Mouse (Mus musculus) ES-E14 (cell line): ENCODE data around the gene Dock11. TPM values are rescaled to one million over a fixed set of nuclear protein-coding genes. Genes with fewer than 3 reads are reported as not detected.
A peak's percentile ranks its signal among the peaks of the same experiment; 100 is the strongest.

Experiments used
- DNase-seq: peaks from one replicate; pipeline ENCODE4 v3.0.0-alpha.2; 2013; ENCODE audit warnings: low read depth, low spot score
- H3K27ac ChIP-seq: 2 replicates; pipeline ENCODE4 v1.5.1; 2012; ENCODE audit warnings: low read depth, mild to moderate bottlenecking, low read length, moderate library complexity, mixed read lengths; ENCODE audit not compliant: poor library complexity, insufficient read depth, severe bottlenecking
- H3K36me3 ChIP-seq: 2 replicates; pipeline ENCODE4 v1.6.1; 2012; ENCODE audit warnings: mild to moderate bottlenecking, low read length, moderate library complexity, mixed read lengths; ENCODE audit not compliant: control insufficient read depth, poor library complexity, insufficient read depth, severe bottlenecking
- H3K4me1 ChIP-seq, 2 experiments: fragments of 150-350 bp in 1 of 2; sonication (generic) in 1 of 2; 2 replicates each; pipeline ENCODE4 v1.6.1; 2012; ENCODE audit warnings: low read length in 2 of 2, mild to moderate bottlenecking in 1 of 2, mixed read lengths in 1 of 2; ENCODE audit not compliant: control insufficient read depth in 2 of 2, insufficient read depth in 2 of 2, poor library complexity in 1 of 2
- H3K4me3 ChIP-seq, 2 experiments: fragments of 150-350 bp in 1 of 2; sonication (generic) in 1 of 2; 2 replicates each; pipeline ENCODE4 v1.5.1; 2012; ENCODE audit warnings: low read length in 2 of 2, low read depth in 1 of 2, mild to moderate bottlenecking in 1 of 2, mixed read lengths in 1 of 2; ENCODE audit not compliant: insufficient read depth in 1 of 2, poor library complexity in 1 of 2, severe bottlenecking in 1 of 2
- H3K9ac ChIP-seq: 2 replicates; pipeline ENCODE4 v1.6.1; 2012; ENCODE audit warnings: low read depth, mild to moderate bottlenecking, low read length, mixed read lengths; ENCODE audit not compliant: poor library complexity, insufficient read depth, severe bottlenecking
- H3K9me3 ChIP-seq: fragments of 150-350 bp; sonication (generic); 2 replicates; pipeline ENCODE4 v1.6.1; 2012; ENCODE audit warnings: low read depth, mild to moderate bottlenecking, low read length; ENCODE audit not compliant: control insufficient read depth, insufficient read depth
- CHD2 ChIP-seq: IDR thresholded peaks from 2 replicates; pipeline ENCODE4 v1.6.1; 2014; ENCODE audit warnings: mild to moderate bottlenecking, low read depth, low read length, inconsistent platforms
- HCFC1 ChIP-seq: IDR thresholded peaks from 2 replicates; pipeline ENCODE4 v1.6.1; 2012; ENCODE audit warnings: low read length, inconsistent platforms, borderline replicate concordance; ENCODE audit not compliant: insufficient read depth
- MAFK ChIP-seq: IDR thresholded peaks from 2 replicates; pipeline ENCODE4 v1.6.1; 2014; ENCODE audit warnings: mild to moderate bottlenecking, low read depth, low read length, inconsistent platforms; ENCODE audit not compliant: insufficient read depth
- ZC3H11A ChIP-seq: IDR thresholded peaks from 2 replicates; pipeline ENCODE4 v1.6.1; 2012; ENCODE audit warnings: low read depth, mild to moderate bottlenecking, inconsistent platforms, low read length, borderline replicate concordance
- ZNF384 ChIP-seq: IDR thresholded peaks from 2 replicates; pipeline ENCODE4 v1.6.1; 2012; ENCODE audit warnings: low read depth, low read length, inconsistent platforms
- in situ Hi-C, 2 experiments: fragments of 600-800 bp; cut with MboI; formaldehyde crosslinking; loops; one replicate each; pipeline ENCODE4 v1.15.1; 2025; ENCODE audit warnings: low sequenced_read_pairs in 2 of 2, inconsistent platforms in 1 of 2; ENCODE audit not compliant: unreplicated experiment in 2 of 2
- total RNA-seq: library from RNA; depleted of rRNA; stranded (reverse); fragments of 300-350 nt; gene quantifications from 2 replicates; pipeline ENCODE4 v1.2.3, GENCODE M21; 2012

Gene Dock11
- total RNA-seq, 1 experiment = 11.0 TPM

- Histone ChIP-seq H3K9ac (no peak overlapping the region), H3K4me1 (no peaks in the 10 kb centered on the region), H3K9me3 (no peaks in the 10 kb centered on the region), H3K36me3 (no peaks in the 10 kb centered on the region), H3K4me3 (no peak overlapping the region), H3K27ac (no peak overlapping the region)
- TF ChIP-seq ZC3H11A = no peak
- TF ChIP-seq ZNF384 = no peak
- no peak for TF ChIP-seq CHD2
- no peak for TF ChIP-seq MAFK
- no peak for TF ChIP-seq HCFC1
- DNase-seq = no peak
- in situ Hi-C loops = no loop called here
These were observed 99.3 kb downstream of the Dock11 start for GRCm38 (mm10) chrX:35987981-35988380.

DNA sequence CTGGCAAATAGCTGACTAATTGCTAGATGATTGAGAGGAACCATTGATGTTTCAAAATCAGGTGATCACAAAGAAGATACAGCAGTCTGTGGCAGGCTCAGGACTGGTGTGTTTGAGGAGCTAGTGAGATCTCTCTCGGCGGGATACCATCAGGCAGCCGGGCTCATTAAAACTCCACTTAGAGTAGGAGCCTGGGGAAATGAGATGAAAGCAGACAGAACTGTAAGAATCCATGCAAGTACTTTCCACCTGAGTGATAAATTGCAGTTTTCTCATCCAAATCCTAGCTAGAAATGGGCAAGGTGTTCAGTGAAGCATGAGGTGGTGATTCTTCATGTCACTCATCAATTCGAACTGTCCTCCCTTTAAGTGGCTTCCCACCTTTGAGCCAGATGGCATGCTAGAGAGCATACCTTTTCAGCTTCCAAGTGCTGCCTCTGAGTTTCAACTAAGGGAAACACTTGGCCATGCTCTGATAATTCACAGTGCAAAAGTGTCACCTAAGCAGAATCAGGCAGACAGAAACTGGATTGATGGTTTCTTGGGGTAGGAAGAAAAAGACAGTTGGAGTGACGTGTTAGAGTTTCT lies 102.0 kb downstream of the Dock11 start:
- no peak overlapping the region for H3K27ac ChIP-seq
- in situ Hi-C loops = loop anchor here in 1 of 2 experiments (10.0 kb wide), 1 partner anchor 156 kb away; no protein-coding TSS in a partner anchor
- H3K4me3 ChIP-seq = no peak overlapping the region
- TF ChIP-seq ZC3H11A = no peak
- no peak for TF ChIP-seq HCFC1
- no peak for TF ChIP-seq CHD2
- no peak for TF ChIP-seq ZNF384
- TF ChIP-seq MAFK = no peak
- DNase-seq = no peak
- H3K36me3 ChIP-seq = no peaks in the 10 kb centered on the region
- H3K4me1 ChIP-seq = no peaks in the 10 kb centered on the region
- no peak overlapping the region for H3K9ac ChIP-seq
- H3K9me3 ChIP-seq = no peaks in the 10 kb centered on the region

DNA sequence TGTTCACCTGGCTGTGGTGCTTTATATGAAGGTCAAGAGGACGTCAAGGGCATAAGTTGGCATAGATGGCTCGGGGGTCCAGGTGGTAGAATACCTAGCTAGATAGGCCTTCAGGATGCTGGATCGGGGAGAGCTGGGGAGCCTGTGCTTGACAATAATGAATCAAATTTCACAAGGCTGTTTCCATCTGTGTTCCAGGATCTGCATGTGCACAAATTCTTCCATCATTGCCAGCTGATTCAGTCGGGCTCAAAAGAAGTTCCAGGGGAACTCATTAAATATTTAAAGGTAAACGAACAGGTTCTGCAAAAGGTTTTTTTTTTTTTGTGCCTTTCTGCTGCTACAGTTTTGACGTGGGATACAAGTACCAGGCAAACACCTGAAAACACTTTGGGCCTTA lies 105.6 kb downstream of the Dock11 start:
- no peak for TF ChIP-seq CHD2
- TF ChIP-seq ZC3H11A = no peak
- no peak for TF ChIP-seq HCFC1
- TF ChIP-seq ZNF384 = no peak
- no peak for TF ChIP-seq MAFK
- Histone ChIP-seq H3K36me3 (no peaks in the 10 kb centered on the region), H3K27ac (no peak overlapping the region), H3K4me1 (no peaks in the 10 kb centered on the region), H3K9me3 (no peaks in the 10 kb centered on the region), H3K4me3 (no peak overlapping the region), H3K9ac (no peak overlapping the region)
- DNase-seq = no peak
- in situ Hi-C loops = loop anchor here in 1 of 2 experiments (10.0 kb wide), 1 partner anchor 159 kb away; no protein-coding TSS in a partner anchor

DNA sequence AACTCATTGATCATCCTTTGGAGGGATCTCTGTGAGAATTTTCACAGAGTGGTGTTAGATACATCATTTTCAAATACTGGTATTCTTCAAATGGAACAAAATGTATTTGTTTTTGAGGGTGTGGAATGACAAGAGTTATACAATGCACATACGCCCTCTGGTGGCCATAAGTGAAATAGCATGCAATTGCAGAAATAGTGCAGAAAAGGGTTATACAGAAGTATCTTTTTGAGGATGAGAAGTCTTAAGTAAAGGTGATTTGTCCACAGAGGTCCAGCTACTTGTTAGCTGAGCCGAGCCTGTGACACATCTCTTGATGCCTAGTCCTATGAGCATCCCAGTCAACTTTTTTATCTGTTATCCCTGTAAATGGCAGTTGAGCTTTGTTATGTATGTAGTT lies 108.4 kb downstream of the Dock11 start:
- Histone ChIP-seq H3K9me3 (no peaks in the 10 kb centered on the region), H3K27ac (no peak overlapping the region), H3K36me3 (no peaks in the 10 kb centered on the region), H3K9ac (no peak overlapping the region), H3K4me3 (no peak overlapping the region), H3K4me1 (no peaks in the 10 kb centered on the region)
- peak; percentile 8 for DNase-seq
- in situ Hi-C loops = loop anchor here in 1 of 2 experiments (10.0 kb wide), 1 partner anchor 162 kb away; no protein-coding TSS in a partner anchor
- TF ChIP-seq CHD2 = no peak
- no peak for TF ChIP-seq MAFK
- no peak for TF ChIP-seq HCFC1
- no peak for TF ChIP-seq ZNF384
- no peak for TF ChIP-seq ZC3H11A
